Mouse (Mus musculus) adrenal gland, postnatal 10 days (tissue): ENCODE data around the gene Vps52. TPM values are rescaled to one million over a fixed set of nuclear protein-coding genes. Genes with fewer than 3 reads are reported as not detected.
"Not testable (repeated sequence)": the region's sequence is repeated elsewhere in the genome, so short reads cannot be mapped to it uniquely, and the experiment has no call there.

Source experiments
- DNase-seq: peaks from one replicate; pipeline ENCODE4 v3.0.0; 2021; ENCODE audit warnings: mixed read lengths
- total RNA-seq, 2 experiments: library from RNA; stranded (reverse); gene quantifications; 2 replicates each; pipeline ENCODE4 v1.2.3; 2021

Gene Vps52
- total RNA-seq, 2 experiments from 2014 or later = 38.8 to 51.4 TPM

DNA sequence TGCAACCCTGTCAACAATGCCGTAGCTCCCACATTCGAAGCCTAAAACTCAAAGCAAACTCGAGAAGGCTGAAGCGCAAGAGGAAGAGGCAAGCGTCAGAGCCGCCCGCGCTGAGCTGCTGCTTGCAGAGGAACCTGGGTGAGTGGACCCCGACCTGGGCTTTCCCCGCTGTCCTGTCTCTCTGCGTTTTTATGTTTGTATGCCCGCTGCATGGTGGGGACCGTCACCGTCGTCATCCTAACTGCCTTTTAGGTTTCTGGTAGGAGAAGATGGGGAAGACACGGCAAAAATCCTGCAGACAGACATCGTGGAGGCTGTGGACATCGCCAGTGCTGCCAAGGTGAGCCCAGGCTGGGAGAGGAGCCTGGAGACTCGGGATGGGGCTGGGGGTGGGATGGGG lies 14.2 kb upstream of the Vps52 start:
- DNase-seq = no peak

GRCm38 (mm10) chr17:33943454-33943853 lies 12.2 kb upstream of the Vps52 start:
- DNase-seq = no peak

GRCm38 (mm10) chr17:33947430-33948089 lies 8.1 kb upstream of the Vps52 start:
- DNase-seq = no peak

DNA sequence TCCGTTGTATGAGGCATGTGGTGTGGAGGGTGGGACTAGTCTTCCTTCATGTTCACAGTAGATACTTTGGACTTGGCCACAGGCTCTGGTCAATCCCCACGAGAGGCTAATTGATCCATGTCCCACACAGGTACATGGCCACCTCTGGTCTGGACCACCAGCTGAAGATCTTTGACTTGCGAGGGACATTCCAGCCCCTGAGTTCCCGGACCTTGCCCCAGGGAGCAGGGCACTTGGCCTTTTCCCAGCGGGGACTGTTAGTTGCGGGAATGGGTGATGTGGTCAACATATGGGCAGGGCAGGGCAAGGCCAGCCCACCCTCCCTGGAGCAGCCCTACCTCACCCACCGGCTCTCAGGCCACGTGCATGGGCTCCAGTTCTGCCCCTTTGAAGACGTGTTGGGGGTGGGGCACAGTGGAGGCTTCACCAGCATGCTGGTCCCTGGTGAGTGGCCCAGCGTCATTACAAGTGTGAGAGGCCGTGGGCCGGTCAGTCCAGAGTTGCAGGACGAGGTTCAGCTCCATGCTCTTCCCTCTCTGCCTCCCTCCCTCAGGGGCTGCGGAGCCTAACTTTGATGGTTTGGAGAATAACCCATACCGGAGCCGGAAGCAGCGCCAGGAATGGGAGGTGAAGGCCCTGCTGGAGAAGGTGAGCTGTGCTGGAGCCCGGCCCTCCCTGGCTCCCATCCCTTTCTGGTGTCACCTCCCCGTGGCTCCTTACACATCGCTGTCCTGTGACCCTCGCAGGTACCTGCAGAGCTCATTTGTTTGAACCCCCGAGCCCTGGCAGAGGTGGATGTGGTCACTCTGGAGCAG lies 7.3 kb upstream of the Vps52 start:
- no peak for DNase-seq

- DNase-seq = peak; percentile 49
Measured at GRCm38 (mm10) chr17:33948905-33949537, 6.6 kb upstream of the Vps52 start.

- no peak for DNase-seq
Measured at GRCm38 (mm10) chr17:33950131-33950625, 5.4 kb upstream of the Vps52 start.

- peak; percentile 89 for DNase-seq
Measured at GRCm38 (mm10) chr17:33951021-33951946, 4.3 kb upstream of the Vps52 start, which contains the start of gene B3galt4. TSS of gene B3galt4 (minus strand) at chr17:33951488.

- DNase-seq = not testable (repeated sequence)
Measured at GRCm38 (mm10) chr17:33952015-33952414, 3.6 kb upstream of the Vps52 start.

- DNase-seq = no peak
Measured at GRCm38 (mm10) chr17:33952879-33953278, 2.7 kb upstream of the Vps52 start.

DNA sequence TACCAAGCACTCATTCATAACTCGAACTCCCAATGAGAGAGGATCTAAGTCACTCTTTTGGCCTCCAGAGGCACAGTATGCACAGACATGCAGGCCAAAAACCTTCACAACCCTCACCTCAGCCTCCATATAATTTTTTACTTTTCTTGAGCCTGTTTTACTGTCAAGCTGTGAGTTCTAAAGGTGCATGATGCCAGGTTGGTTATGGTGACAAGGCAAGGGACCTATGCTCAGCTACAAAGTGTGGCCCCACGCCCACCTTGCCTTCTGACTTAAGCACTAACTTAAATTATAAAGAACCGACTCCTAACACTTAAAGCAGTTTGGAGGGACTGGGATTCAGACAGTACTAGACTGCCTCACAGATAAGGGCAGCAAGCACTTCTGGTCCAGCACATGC lies 2.3 kb upstream of the Vps52 start:
- no peak for DNase-seq

DNA sequence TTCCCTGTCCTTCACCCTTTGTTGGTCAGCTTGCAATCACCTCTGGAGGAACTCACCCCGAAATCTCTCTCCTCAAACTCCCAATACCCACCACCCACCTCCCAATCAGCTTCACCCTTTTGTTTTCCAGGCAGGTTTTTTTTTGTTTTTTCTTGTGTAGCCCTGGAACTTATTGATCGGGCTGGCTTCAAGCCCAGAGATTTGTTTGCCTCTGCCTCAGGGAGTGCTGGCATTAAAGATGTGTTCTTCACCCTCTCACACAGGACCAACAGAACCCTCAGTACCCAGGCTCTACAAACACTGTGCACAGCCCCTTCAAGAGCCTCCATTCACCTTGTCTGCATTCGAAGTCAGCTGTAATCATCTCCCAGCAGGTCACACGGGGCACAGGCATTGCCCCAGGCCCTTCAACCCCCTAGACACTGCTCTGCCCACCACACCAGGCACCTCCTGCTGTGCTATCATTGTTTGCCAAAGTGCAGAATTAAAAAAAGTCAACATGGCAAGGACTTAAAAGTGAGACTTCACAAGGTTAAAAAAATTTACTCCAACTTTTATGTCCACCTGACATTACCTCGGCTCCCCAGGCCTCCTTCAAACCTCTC lies 1.5 kb upstream of the Vps52 start:
- no peak for DNase-seq

DNA sequence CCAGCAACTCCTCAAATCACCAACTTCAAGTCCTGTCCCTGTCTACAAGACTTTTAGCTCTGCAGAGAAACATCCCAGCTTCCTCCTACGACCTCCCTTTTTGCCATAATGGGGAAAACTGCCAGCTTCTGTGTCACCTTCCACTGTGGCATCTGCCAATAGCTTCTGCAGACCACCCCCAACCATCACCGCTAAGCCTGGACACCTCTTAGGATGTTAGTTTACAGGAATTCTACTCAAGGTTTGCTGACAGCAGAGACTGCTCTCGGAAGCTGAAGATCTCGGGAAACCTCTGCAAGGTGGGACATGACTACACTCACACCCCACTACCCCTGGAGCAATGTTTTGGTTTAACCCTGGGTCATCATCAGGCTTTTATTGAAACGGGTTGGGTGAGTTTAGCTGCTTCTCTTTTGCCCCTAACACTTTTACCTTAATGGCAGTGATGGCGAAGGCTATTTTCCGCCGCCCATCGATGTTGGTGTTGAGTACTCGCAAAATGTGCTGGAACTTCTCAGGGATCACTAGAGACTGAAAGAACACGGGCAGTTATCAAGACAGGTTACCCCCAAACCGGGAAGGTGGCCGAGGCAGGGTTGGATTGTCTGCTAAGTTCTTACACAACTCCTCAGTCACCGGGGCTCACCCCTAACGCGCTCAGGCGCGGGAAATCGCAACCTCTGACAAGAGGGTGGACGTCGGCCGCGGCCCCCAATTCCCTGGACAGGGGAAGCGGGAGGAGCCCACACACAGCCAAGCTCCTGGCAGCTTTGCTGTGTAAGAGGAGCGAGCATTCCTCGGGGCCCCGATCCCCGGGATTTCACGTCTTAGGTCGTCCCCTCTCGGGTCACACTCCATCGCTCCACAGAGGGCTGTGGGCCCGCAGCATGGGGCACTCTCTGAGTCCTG lies 712 bp upstream of the Vps52 start:
- no peak for DNase-seq

GRCm38 (mm10) chr17:33956336-33956735 lies 724 bp downstream of the Vps52 start:
- DNase-seq = no peak

DNA sequence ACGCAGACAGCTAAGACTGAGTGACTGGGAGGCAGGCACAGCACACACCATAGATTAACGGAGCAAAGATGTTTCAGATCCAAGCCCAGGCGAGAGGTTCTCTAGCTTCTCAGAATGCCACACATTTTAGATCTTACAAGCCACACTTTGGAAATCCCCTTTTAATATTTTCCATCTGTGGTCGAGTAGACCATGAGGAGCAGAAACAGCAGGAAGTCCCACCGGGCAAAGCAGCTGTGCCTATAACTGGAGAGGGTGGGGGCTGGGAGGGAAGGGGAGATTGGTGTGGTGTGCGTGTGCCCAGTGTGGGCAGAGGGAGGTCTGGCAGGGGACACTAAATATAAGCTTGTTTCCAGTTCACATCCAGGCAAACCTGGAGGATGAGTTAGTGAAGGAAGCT lies 1.9 kb downstream of the Vps52 start:
- no peak for DNase-seq

DNA sequence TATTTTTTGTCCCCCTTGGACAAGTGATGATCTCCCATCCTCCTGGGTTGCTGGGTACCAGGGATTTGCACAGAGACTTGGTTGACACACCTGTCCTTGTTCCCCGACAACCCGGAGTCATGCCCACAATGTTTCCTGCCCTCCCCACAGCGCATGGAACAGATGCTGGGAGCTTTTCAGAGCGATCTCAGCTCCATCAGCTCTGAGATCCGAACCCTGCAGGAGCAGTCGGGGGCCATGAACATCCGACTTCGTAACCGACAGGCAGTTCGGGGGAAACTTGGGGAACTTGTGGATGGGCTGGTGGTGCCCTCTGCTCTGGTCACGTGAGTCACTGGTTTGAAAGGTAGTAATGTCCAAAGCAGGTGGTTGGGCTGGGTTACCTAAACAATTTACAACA lies 2.8 kb downstream of the Vps52 start:
- no peak for DNase-seq

GRCm38 (mm10) chr17:33959135-33959534 lies 3.5 kb downstream of the Vps52 start:
- DNase-seq = no peak

DNA sequence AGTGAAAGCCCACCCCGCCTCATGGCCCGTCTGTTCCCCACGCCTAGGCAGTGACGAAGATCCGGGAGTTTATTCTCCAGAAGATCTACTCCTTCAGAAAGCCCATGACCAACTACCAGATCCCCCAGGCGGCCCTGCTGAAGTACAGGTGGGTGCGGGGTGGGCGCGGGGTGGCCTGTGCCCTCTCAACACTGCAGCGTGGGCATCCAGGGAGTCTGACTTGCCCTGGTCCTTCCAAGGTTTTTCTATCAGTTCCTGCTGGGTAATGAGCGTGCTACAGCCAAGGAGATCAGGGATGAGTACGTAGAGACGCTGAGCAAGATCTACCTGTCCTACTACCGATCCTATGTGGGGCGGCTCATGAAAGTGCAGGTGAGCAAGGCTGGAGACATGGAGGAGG lies 4.3 kb downstream of the Vps52 start:
- DNase-seq = no peak

DNA sequence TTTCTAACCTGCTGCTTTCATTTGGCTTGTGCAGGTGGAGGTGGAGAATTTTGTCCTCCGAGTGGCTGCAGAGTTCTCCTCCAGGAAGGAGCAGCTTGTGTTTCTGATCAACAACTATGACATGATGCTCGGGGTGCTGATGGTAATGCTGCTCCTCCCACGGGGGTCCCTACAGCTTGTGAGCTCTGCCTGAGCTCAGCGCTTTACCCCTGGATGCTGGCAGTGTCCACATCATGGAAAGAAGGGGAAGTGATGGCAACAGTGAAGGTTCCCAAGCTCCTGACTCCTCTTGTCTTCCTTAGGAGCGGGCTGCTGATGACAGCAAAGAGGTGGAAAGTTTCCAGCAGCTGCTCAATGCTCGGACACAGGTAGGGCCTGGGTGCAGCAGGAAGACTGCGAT lies 7.3 kb downstream of the Vps52 start:
- DNase-seq = peak; percentile 4

DNA sequence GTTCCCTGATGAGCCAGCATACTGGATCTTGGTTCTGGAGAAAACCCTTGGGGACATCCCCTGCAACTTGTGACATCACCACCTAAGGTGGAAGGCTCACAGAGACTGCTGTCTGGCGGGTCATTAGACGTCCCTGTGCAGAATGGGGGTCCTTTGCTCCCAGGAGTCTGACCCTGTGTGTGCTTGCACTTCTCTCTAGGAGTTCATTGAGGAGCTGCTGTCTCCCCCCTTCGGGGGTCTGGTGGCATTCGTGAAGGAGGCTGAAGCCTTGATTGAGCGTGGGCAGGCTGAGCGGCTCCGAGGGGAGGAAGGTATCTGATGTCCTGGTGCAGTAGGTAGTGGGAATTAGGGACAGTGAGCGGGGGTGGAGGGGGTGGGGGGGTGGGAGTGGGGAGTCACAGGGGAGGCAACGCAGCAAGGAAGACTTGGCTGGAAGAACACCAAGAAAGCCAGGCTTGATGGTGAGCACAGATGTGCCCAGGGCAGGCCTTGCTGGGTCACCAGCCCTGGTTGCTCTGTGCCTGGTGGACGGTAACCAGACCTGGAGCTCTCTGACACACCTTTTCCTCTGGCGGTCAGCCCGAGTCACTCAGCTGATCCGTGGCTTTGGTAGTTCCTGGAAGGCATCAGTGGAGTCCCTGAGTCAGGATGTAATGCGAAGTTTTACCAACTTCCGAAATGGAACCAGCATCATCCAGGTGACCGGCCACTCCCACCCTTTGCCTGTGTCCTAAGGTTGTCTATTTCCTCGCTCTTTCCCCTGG lies 9.7 kb downstream of the Vps52 start:
- DNase-seq = no peak
